Mouse (Mus musculus): Measurements from ENCODE around the gene Lkaaear1. TPM values are rescaled to one million over a fixed set of nuclear protein-coding genes. Genes with fewer than 3 reads are reported as not detected.

Lkaaear1 gene
- polyA plus RNA-seq, 1 experiment from 2014 or later: not detected

DNA sequence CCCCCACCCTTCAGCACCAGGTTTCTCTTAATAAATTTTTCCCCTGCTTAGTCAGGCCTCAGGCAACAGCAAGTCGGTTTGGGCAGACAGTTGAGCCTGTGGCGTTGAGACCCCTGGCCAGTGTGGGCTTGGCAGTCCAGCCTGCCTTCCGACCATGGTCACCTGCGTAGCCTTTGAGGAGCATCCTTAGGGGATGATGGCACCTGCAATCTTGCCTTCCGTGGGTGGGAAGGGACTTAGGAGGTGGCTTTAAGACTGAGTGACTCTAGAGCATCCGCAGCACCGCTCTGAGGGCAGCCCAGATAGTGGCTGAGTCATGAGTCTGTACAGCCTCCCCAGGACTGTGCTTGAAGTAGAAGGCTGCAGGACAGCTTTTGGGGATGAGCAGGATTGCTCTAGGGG, 17.5 kb downstream of the Lkaaear1 start:
- H3K4me1 ChIP-seq: peaks cover 17% of the 10 kb centered on the region
- H3K9ac ChIP-seq: peak overlapping the region; percentile 88
- H3K4me2 ChIP-seq (replicated peaks): peak overlapping the region; percentile 90
- no peaks in the 10 kb centered on the region for H3K27me3 ChIP-seq
- WGBS: 13% methylated on average over 7 of the region's 7 CpGs
- H3K9me3 ChIP-seq: no peaks in the 10 kb centered on the region
- no peak overlapping the region for H3K27ac ChIP-seq
- peak overlapping the region; percentile 70 for H3K4me3 ChIP-seq
- H3K36me3 ChIP-seq: peaks cover 13% of the 10 kb centered on the region; the same call in 1 of the 2 replicates
- no peak for ATAC-seq (ENCODE audit: low FRiP score, low read depth)

DNA sequence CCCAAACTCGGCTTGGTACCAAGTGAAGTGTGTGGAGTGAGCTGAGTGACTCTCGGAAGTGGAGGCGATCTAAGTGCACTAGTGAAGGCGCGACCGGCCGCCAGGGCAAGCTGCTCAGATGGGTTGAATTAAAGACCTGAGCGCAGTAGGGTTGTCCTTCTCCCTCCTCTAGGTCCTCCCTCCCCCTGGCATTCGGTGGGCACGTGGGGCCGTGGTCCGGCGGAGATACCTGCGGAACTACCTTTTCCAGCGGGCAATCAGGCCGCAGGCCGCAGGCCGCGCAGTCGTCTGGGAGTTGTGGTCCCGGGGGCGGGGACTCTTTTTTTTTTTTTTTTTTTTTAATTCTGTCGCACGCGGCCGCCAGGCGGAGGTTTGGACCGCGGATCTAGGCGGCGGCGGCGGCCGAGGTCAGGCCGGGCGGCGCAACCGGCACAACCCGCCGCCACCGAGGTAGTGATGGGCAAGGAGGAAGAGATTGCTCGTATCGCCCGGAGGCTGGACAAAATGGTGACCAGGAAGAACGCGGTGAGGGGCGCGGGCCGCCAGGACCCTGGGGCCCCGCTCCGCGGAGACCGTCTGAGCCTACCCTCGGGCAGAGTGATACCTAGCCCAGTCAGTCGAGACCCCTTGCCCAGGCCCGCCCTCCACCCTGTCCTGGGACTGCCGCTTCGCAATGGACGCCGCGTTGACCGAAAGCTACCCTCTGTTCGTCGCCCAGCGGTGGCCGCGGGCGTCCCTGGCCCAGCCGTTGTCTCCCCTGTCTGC, 18.1 kb downstream of the Lkaaear1 start, which contains the start of gene Tcea2:
TSS of gene Tcea2 (plus strand) at position 360 of the 765 bp plus-strand sequence.
- peak; percentile 55 for ATAC-seq (ENCODE audit: low FRiP score, low read depth)
- under 1% methylated on average over 64 of the region's 69 CpGs for WGBS
- Histone ChIP-seq H3K9ac (peak within 1 kb of the TSS; percentile 88), H3K9me3 (no peaks in the 10 kb centered on the region), H3K36me3 (peaks cover 7% of the 10 kb centered on the region; the same call in 1 of the 2 replicates), H3K4me3 (peak within 1 kb of the TSS; percentile 70), H3K4me2 (replicated peaks) (peak within 1 kb of the TSS; percentile 90), H3K27ac (no peak within 1 kb of the TSS; the same call in 1 of the 2 replicates), H3K4me1 (peaks cover 22% of the 10 kb centered on the region), H3K27me3 (no peaks in the 10 kb centered on the region)

DNA sequence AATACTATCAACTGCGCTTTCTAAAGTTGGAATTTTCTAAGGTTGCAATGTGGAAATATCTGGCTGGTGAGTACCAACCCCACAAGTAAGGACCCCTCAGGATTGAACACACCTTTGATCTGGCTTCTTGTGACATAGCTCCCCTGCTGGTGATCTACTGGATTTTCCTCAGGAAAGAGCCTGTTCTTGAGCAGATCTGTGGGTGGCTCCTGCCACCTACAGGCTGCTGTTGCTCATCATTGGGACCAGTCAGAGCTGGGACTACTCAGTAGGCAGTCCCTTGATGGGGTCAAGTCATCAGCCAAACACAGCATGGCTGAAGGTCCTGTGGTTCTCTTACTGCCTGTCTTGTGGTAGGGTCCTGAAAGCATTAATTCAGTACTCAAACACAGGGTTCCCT, 19.5 kb downstream of the Lkaaear1 start:
- Histone ChIP-seq H3K9me3 (no peaks in the 10 kb centered on the region), H3K4me1 (peaks cover 29% of the 10 kb centered on the region), H3K27ac (no peak overlapping the region), H3K27me3 (peaks cover 5% of the 10 kb centered on the region; the same call in 1 of the 2 replicates), H3K36me3 (no peaks in the 10 kb centered on the region), H3K9ac (no peak overlapping the region), H3K4me2 (replicated peaks) (no peak overlapping the region), H3K4me3 (no peak overlapping the region)
- 47% methylated on average over 1 of the region's 1 CpGs for WGBS
- peak; percentile 77 for ATAC-seq (ENCODE audit: low FRiP score, low read depth)

DNA sequence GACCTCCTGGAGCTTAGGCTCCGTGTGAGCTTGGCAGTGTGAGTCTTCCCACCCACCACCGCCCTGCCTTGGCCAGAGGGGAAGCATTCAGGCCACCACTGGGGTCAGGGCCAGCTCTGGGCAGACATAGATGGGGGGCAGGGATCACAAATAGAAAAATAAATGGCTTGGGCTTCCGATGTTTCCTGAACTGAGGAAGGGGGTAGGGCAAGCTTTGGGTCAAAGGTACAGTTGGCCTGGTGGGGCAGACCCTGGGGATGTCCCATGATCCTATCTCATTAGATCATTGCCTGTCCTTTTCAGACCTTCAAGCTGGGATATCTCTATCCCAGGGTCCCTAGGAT, 20.5 kb downstream of the Lkaaear1 start:
- Histone ChIP-seq H3K4me3 (no peak overlapping the region), H3K4me2 (replicated peaks) (no peak overlapping the region), H3K4me1 (peaks cover 34% of the 10 kb centered on the region), H3K9ac (no peak overlapping the region), H3K27ac (no peak overlapping the region), H3K36me3 (no peaks in the 10 kb centered on the region), H3K27me3 (peaks cover 16% of the 10 kb centered on the region), H3K9me3 (no peaks in the 10 kb centered on the region)
- ATAC-seq (ENCODE audit: low FRiP score, low read depth): no peak
- WGBS: 62% methylated on average over 3 of the region's 3 CpGs

DNA sequence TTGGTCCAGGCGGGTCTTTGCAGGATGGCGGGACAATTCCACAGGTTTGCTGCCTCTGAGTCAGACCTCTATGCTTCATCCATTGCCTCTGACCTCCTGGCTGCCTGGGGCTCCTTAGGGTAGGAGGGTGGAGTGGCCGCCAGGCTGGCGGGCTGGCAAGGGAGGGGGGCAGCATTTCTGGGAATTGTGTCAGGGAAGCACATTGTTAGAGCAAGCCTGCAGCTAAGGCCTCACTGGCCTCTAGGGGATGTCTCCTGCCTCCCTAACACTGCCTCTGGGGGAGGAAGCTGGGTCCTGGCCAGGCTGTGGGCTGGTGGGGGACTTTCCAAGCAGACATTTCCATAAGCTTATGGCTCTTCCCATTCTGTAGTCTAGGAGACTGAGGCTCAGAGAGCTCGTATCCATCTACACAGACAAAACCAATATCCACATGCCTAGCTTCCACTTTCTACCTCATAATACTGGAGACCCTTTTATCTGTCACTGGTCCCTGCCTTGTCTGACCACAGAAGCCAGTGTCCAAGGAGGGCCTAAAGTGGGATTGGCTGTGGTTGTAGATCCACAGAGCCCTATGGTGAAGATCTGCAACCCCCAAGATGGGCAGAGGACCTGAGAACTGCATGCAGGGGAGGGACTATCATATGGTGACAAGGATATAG, 21.0 kb downstream of the Lkaaear1 start:
- no peak overlapping the region for H3K4me2 ChIP-seq (replicated peaks)
- peaks cover 34% of the 10 kb centered on the region for H3K4me1 ChIP-seq
- H3K36me3 ChIP-seq: no peaks in the 10 kb centered on the region
- H3K9ac ChIP-seq: no peak overlapping the region
- no peak overlapping the region for H3K4me3 ChIP-seq
- no peak for ATAC-seq (ENCODE audit: low FRiP score, low read depth)
- no peak overlapping the region for H3K27ac ChIP-seq
- no peaks in the 10 kb centered on the region for H3K9me3 ChIP-seq
- 65% methylated on average over 5 of the region's 5 CpGs for WGBS
- peaks cover 21% of the 10 kb centered on the region for H3K27me3 ChIP-seq

DNA sequence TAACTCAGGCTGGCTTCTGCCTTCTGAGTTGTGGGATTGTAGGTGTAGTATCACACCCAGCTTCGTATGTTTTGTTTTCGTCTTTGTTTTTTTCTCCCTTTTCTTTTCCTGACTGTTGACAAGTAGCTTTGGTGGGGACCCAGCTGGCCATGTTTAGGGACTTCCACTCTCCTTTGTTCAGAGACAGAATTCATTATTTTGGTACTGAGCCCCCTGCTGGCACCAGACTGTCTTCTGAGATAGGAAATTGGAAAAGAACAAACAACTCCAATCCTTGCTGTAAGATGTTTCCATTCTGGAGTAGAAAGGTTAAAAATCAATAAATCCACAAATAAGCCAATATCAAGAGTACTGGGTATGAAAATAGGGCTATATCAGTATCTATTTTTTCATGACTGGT, 21.8 kb downstream of the Lkaaear1 start:
- peak overlapping the region; percentile 44; the same call in 1 of the 2 replicates for H3K27ac ChIP-seq
- 60% methylated on average over 2 of the region's 2 CpGs for WGBS
- H3K4me2 ChIP-seq (replicated peaks): no peak overlapping the region
- no peak overlapping the region for H3K9ac ChIP-seq
- H3K4me3 ChIP-seq: no peak overlapping the region
- H3K27me3 ChIP-seq: peaks cover 29% of the 10 kb centered on the region
- ATAC-seq (ENCODE audit: low FRiP score, low read depth): no peak
- no peaks in the 10 kb centered on the region for H3K9me3 ChIP-seq
- peaks cover 37% of the 10 kb centered on the region for H3K4me1 ChIP-seq
- H3K36me3 ChIP-seq: no peaks in the 10 kb centered on the region

DNA sequence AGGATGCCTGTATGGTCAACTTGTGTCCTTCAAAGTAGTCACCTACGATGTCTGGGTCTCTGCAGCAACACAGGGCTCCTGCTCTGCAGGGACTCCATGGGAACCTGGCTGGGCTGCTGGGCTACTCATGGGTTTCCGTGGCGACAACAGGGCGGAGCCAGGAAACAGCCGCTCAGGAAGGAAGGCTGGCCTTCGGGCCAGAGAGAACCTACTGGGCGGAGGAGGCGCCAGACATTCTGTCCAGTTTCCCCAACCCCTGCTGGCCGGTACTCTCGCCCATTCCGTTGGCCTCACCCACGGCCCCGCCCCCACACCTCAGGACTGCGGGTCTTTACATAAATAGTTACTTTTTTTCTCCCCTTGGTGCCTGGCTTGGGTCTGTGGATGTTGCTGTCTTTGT, 22.8 kb downstream of the Lkaaear1 start:
- Histone ChIP-seq H3K4me2 (replicated peaks) (peak overlapping the region; percentile 54), H3K27me3 (peaks cover 38% of the 10 kb centered on the region), H3K4me3 (peak overlapping the region; percentile 22), H3K9me3 (no peaks in the 10 kb centered on the region), H3K4me1 (peaks cover 37% of the 10 kb centered on the region), H3K9ac (peak overlapping the region; percentile 59), H3K27ac (no peak overlapping the region), H3K36me3 (no peaks in the 10 kb centered on the region)
- no peak for ATAC-seq (ENCODE audit: low FRiP score, low read depth)
- WGBS: 4% methylated on average over 14 of the region's 14 CpGs

DNA sequence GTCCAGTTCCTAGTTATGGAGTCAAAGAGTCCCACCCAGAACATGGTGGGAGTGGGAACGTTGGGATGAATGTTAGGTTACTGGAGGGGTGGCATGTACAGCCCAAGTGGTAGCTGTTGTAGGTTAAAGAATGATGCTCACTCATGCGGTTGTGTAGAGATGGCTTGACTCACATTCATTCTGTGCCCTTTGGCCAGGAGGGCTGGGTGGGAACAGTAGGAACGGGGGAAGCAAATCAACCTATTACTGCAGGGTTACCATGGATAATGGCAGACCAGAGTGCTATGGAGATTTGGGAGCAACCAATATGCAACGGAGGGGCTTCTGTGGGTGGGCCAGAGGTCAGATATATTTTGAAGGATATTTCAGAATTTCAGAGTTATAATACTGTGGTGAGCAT, 23.3 kb downstream of the Lkaaear1 start:
- Histone ChIP-seq H3K27me3 (peaks cover 44% of the 10 kb centered on the region), H3K4me1 (peaks cover 42% of the 10 kb centered on the region), H3K4me3 (no peak overlapping the region), H3K9me3 (no peaks in the 10 kb centered on the region), H3K9ac (no peak overlapping the region), H3K4me2 (replicated peaks) (no peak overlapping the region), H3K27ac (no peak overlapping the region), H3K36me3 (no peaks in the 10 kb centered on the region)
- WGBS: 78% methylated on average over 4 of the region's 4 CpGs
- no peak for ATAC-seq (ENCODE audit: low FRiP score, low read depth)

DNA sequence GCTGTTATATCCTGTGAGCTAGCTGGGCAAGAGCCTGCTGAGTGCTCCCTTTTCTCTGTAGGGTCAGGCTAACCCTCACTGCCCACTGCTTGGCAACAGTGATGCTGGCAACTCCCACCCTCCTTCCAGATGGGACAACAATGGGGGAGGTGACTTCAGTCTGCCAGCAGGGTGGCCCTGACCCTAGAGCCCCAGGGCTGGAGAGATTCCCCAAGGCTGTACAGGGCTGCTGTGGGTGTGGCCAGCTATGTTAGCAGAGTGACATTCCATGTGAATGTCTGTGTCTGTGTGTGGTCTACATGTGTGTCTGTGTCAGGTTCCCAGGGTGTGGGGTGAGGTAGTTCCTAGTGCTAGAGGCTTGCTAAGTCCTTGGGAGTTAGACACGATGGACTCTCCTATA, 24.7 kb downstream of the Lkaaear1 start:
- Histone ChIP-seq H3K4me3 (no peak overlapping the region), H3K27me3 (peaks cover 58% of the 10 kb centered on the region), H3K9me3 (no peaks in the 10 kb centered on the region), H3K4me1 (peaks cover 36% of the 10 kb centered on the region), H3K4me2 (replicated peaks) (no peak overlapping the region), H3K27ac (no peak overlapping the region), H3K36me3 (no peaks in the 10 kb centered on the region), H3K9ac (no peak overlapping the region)
- 33% methylated on average over 1 of the region's 1 CpGs for WGBS
- ATAC-seq (ENCODE audit: low FRiP score, low read depth): no peak

DNA sequence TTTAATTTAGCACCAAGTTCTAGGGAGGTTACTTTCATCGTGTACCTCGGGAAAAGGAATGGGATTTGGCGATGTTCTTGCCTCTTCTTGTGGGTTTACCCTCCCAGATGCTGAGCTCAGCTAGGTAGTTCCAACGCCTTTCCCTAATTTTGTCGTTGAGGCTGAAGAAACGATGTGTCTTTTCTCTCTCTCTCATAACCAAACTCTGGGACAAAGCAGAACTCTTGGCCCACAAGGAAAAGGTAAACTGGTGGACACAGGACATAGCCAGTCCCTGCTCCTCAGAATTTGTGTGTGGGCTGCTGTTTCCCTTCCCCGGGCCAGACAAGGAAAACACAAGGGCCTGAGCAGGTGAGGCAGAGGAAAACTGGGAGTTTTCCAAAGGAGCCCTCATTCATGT, 26.3 kb downstream of the Lkaaear1 start:
- no peak overlapping the region for H3K9ac ChIP-seq
- no peaks in the 10 kb centered on the region for H3K9me3 ChIP-seq
- H3K27ac ChIP-seq: no peak overlapping the region
- no peak for ATAC-seq (ENCODE audit: low FRiP score, low read depth)
- H3K27me3 ChIP-seq: peaks cover 66% of the 10 kb centered on the region
- H3K4me3 ChIP-seq: peak overlapping the region; percentile 55
- peak overlapping the region; percentile 85 for H3K4me2 ChIP-seq (replicated peaks)
- H3K36me3 ChIP-seq: no peaks in the 10 kb centered on the region
- WGBS: 22% methylated on average over 7 of the region's 7 CpGs
- peaks cover 36% of the 10 kb centered on the region for H3K4me1 ChIP-seq

DNA sequence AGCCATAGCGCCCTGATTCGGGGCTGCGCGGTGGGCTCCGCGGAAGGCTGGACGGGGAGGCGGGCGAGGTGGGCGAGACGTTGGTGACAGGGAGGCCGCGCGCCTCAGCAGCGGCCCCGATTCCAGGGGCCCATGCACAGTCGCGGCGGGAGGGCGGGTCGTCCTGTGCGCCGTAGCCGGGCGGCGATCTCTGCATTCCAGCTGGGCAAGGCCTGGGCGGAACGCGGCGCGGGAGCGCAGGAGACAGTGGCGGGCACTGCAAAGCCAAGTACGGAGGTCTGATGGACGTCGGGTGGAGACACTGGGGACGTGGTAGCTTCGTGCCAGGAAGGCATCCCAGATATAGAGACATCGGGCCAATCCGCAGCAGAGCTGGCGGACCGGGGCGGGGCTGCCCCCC, 26.9 kb downstream of the Lkaaear1 start, which contains the start of gene Sox18:
TSS of gene Sox18 (minus strand) at position 315 of the 400 bp plus-strand sequence.
- Histone ChIP-seq H3K36me3 (no peaks in the 10 kb centered on the region), H3K27me3 (peaks cover 66% of the 10 kb centered on the region), H3K4me3 (peak within 1 kb of the TSS; percentile 55), H3K4me1 (peaks cover 36% of the 10 kb centered on the region), H3K27ac (no peak within 1 kb of the TSS), H3K9me3 (no peaks in the 10 kb centered on the region), H3K9ac (peak within 1 kb of the TSS; percentile 64), H3K4me2 (replicated peaks) (peak within 1 kb of the TSS; percentile 85)
- WGBS: under 1% methylated on average over 43 of the region's 43 CpGs
- ATAC-seq (ENCODE audit: low FRiP score, low read depth): peak; percentile 18; the same call in 1 of the 2 replicates

DNA sequence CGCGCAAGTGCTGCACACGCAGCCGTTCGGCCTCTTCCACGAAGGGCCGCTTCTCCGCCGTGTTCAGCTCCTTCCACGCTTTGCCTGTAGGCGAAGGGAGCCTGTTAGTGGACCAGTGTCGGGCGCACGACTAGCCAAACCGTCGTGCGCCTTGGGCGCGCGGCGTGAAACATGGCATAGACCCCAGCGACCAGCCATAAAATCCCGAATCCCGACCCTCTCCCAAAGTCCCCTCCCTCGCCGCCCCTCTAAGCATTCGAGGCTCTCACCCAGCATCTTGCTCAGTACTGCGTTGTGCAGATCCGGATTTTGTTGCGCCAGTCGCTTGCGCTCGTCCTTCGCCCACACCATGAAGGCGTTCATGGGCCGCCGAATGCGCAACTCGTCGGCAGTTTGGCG, 27.3 kb downstream of the Lkaaear1 start:
- Histone ChIP-seq H3K9ac (peak overlapping the region; percentile 64), H3K27me3 (peaks cover 66% of the 10 kb centered on the region), H3K36me3 (no peaks in the 10 kb centered on the region), H3K27ac (no peak overlapping the region), H3K9me3 (no peaks in the 10 kb centered on the region), H3K4me2 (replicated peaks) (peak overlapping the region; percentile 85), H3K4me1 (peaks cover 36% of the 10 kb centered on the region), H3K4me3 (peak overlapping the region; percentile 55)
- ATAC-seq (ENCODE audit: low FRiP score, low read depth): no peak
- under 1% methylated on average over 41 of the region's 41 CpGs for WGBS
